In the genomic region with DNA sequence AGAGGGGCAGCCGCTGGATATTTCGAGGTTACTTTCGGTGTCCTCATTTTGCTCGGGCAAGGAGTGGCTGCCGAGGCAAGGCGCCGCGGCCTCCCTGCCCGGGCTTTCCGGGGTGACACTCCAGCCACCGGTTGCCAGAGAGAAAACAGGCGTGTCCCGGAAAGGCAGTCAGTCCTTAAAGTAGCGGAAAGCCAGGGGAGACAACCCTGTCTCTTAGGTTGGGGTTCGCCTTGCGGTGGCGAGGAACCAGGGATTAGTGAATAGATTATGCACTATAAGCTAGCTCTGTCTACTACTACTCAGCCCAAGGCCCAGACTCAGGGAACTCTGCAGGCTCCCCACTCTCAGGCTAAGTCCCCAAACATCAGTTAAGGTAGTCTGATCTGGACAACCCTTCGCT, we compare ENCODE assay signal across 8 mouse cellular contexts. TPM values are rescaled to one million over a fixed set of nuclear protein-coding genes. Genes with fewer than 3 reads are reported as not detected.
DNase-seq lines count a peak whose midpoint lies in the region; ATAC-seq lines count a peak whose summit lies in the region.
"Not testable (repeated sequence)": the region's sequence is repeated elsewhere in the genome, so short reads cannot be mapped to it uniquely, and the experiment has no call there.
"Had no signal": no experiment of that assay in that cellular context is flagged by ENCODE, and none has a peak within 500 bp of the region (broad histone marks: within the 10 kb centered on the region; RNA-seq: fewer than 3 reads in every experiment).

No protein-coding gene starts in this region.

- not testable (repeated sequence) for H3K4me1 ChIP-seq in embryonic facial prominence, embryonic 14.5 days (ENCODE audit: control insufficient read depth, insufficient read depth, low read length); hindbrain, embryonic 12.5 days; kidney, embryonic 14.5 days (ENCODE audit: control insufficient read depth, insufficient read depth, low read length); liver, embryonic 13.5 days (replicated peaks); neural tube, embryonic 13.5 days (replicated peaks)

- not testable (repeated sequence) for H3K4me3 ChIP-seq in embryonic facial prominence, embryonic 14.5 days (ENCODE audit: low read depth, low read length); hindbrain, embryonic 12.5 days; kidney, embryonic 14.5 days (ENCODE audit: low read length); liver, embryonic 13.5 days (replicated peaks); neural tube, embryonic 13.5 days

- DNase-seq in embryonic facial prominence, embryonic 14.5 days (ENCODE audit: low spot score); liver, embryonic 13.5 days: not testable (repeated sequence)

- WGBS in embryonic facial prominence, embryonic 14.5 days: no CpG with 5 or more reads among the region's 18 CpGs
- no CpG with 5 or more reads among the region's 18 CpGs for WGBS in hindbrain, embryonic 12.5 days
- WGBS in kidney, embryonic 14.5 days: no CpG with 5 or more reads among the region's 18 CpGs
- no CpG with 5 or more reads among the region's 18 CpGs for WGBS in liver, embryonic 13.5 days (ENCODE audit: insufficient replicate concordance)
- WGBS in neural tube, embryonic 13.5 days: no CpG with 5 or more reads among the region's 18 CpGs

- not testable (repeated sequence) for H3K4me2 ChIP-seq in embryonic facial prominence, embryonic 14.5 days (ENCODE audit: low read depth, low read length); hindbrain, embryonic 12.5 days (replicated peaks); kidney, embryonic 14.5 days (replicated peaks; ENCODE audit: low read depth, low read length); liver, embryonic 13.5 days; neural tube, embryonic 13.5 days

- not testable (repeated sequence) for H3K9me3 ChIP-seq in embryonic facial prominence, embryonic 14.5 days (ENCODE audit: control insufficient read depth, low read length); hindbrain, embryonic 12.5 days (replicated peaks); kidney, embryonic 14.5 days (ENCODE audit: control insufficient read depth, low read length); liver, embryonic 13.5 days (replicated peaks); neural tube, embryonic 13.5 days

- ATAC-seq in embryonic facial prominence, embryonic 14.5 days (ENCODE audit: low read depth): peak; percentile 56
- peak; percentile 66 for ATAC-seq in frontal cortex, adult (ENCODE audit: low TSS enrichment)
- peak; percentile 55 for ATAC-seq in hindbrain, embryonic 12.5 days (ENCODE audit: low FRiP score)
- peak; percentile 50; the same call in 1 of the 2 replicates for ATAC-seq in kidney, embryonic 14.5 days (ENCODE audit: low FRiP score, low TSS enrichment)
- peak; percentile 80 for ATAC-seq in liver, embryonic 13.5 days (ENCODE audit: low read depth)
- peak; percentile 75 for ATAC-seq in megakaryocyte-erythroid progenitor cell, adult 5-6 weeks (replicated peaks; ENCODE audit: low FRiP score, low TSS enrichment, poor library complexity, severe bottlenecking)
- peak; percentile 68 for ATAC-seq in neural tube, embryonic 13.5 days (ENCODE audit: low read depth)

- not testable (repeated sequence) for H3K9ac ChIP-seq in embryonic facial prominence, embryonic 14.5 days (ENCODE audit: low read depth, low read length); hindbrain, embryonic 12.5 days; kidney, embryonic 14.5 days (ENCODE audit: low read depth, low read length); liver, embryonic 13.5 days; neural tube, embryonic 13.5 days

- H3K36me3 ChIP-seq in embryonic facial prominence, embryonic 14.5 days (ENCODE audit: control insufficient read depth, insufficient read depth, low read length); hindbrain, embryonic 12.5 days; kidney, embryonic 14.5 days (ENCODE audit: control insufficient read depth, insufficient read depth, low read length); liver, embryonic 13.5 days; neural tube, embryonic 13.5 days: not testable (repeated sequence)

- not testable (repeated sequence) for H3K27ac ChIP-seq in embryonic facial prominence, embryonic 14.5 days (replicated peaks; ENCODE audit: low read depth, low read length); hindbrain, embryonic 12.5 days; kidney, embryonic 14.5 days (ENCODE audit: low read depth, low read length); liver, embryonic 13.5 days; neural tube, embryonic 13.5 days (replicated peaks)

- H3K27me3 ChIP-seq in embryonic facial prominence, embryonic 14.5 days (replicated peaks; ENCODE audit: control insufficient read depth, insufficient read depth, low read length); hindbrain, embryonic 12.5 days; kidney, embryonic 14.5 days (ENCODE audit: control insufficient read depth, insufficient read depth, low read length); liver, embryonic 13.5 days; neural tube, embryonic 13.5 days: not testable (repeated sequence)

RNA-seq across cellular contexts. Expression of gene 1700047I17Rik2, which starts 0.4 kb away (rescaled TPM):
- not detected in 2 replicates for polyA plus RNA-seq in embryonic facial prominence, embryonic 14.5 days (2014; fragmentation: Nextera tagmentation; extraction: Ambion mirVana)
- 0.09 and 3.7 TPM in 2 replicates for polyA plus RNA-seq in hindbrain, embryonic 12.5 days (2016; fragmentation: Nextera tagmentation; extraction: Ambion mirVana)
- 2.3 and 3.8 TPM in 2 replicates for polyA plus RNA-seq in kidney, embryonic 14.5 days (2014; fragmentation: Nextera tagmentation; extraction: Ambion mirVana)
- not detected in 2 replicates for polyA plus RNA-seq in liver, embryonic 13.5 days (2015; fragmentation: Nextera tagmentation; extraction: Ambion mirVana)
- 9.7 and 11.2 TPM in 2 replicates for total RNA-seq in megakaryocyte-erythroid progenitor cell, adult 5-6 weeks (2014; fragmentation: Nextera tagmentation)
- total RNA-seq in megakaryocyte-erythroid progenitor cell, adult 5-6 weeks (2017): 4.9 TPM in 1 of 2 replicates, not detected in the other
- not detected in 2 replicates for polyA plus RNA-seq in neural tube, embryonic 13.5 days (2015; fragmentation: Nextera tagmentation; extraction: Ambion mirVana)
- polyA plus RNA-seq: brain, embryonic 14.5 days had no signal

RNA-seq across cellular contexts. Expression of gene Srp54c, which starts 30.2 kb away (rescaled TPM):
- polyA plus RNA-seq in embryonic facial prominence, embryonic 14.5 days (2014; fragmentation: Nextera tagmentation; extraction: Ambion mirVana): 87.1 and 88.6 TPM in 2 replicates
- 71.0 and 84.8 TPM in 2 replicates for polyA plus RNA-seq in hindbrain, embryonic 12.5 days (2016; fragmentation: Nextera tagmentation; extraction: Ambion mirVana)
- polyA plus RNA-seq in kidney, embryonic 14.5 days (2014; fragmentation: Nextera tagmentation; extraction: Ambion mirVana): 62.8 and 71.1 TPM in 2 replicates
- 40.8 and 57.3 TPM in 2 replicates for polyA plus RNA-seq in liver, embryonic 13.5 days (2015; fragmentation: Nextera tagmentation; extraction: Ambion mirVana)
- 19.0 and 33.7 TPM in 2 replicates for total RNA-seq in megakaryocyte-erythroid progenitor cell, adult 5-6 weeks (2014; fragmentation: Nextera tagmentation)
- 109 and 117 TPM in 2 replicates for total RNA-seq in megakaryocyte-erythroid progenitor cell, adult 5-6 weeks (2017)
- 83.2 and 88.1 TPM in 2 replicates for polyA plus RNA-seq in neural tube, embryonic 13.5 days (2015; fragmentation: Nextera tagmentation; extraction: Ambion mirVana)

RNA-seq across cellular contexts. Expression of gene Srp54b, which starts 44.9 kb away (rescaled TPM):
- 63.4 and 72.9 TPM in 2 replicates for polyA plus RNA-seq in embryonic facial prominence, embryonic 14.5 days (2014; fragmentation: Nextera tagmentation; extraction: Ambion mirVana)
- 59.5 and 65.2 TPM in 2 replicates for polyA plus RNA-seq in hindbrain, embryonic 12.5 days (2016; fragmentation: Nextera tagmentation; extraction: Ambion mirVana)
- polyA plus RNA-seq in kidney, embryonic 14.5 days (2014; fragmentation: Nextera tagmentation; extraction: Ambion mirVana): 51.5 and 56.7 TPM in 2 replicates
- polyA plus RNA-seq in liver, embryonic 13.5 days (2015; fragmentation: Nextera tagmentation; extraction: Ambion mirVana): 35.6 and 39.9 TPM in 2 replicates
- 18.3 and 26.0 TPM in 2 replicates for total RNA-seq in megakaryocyte-erythroid progenitor cell, adult 5-6 weeks (2014; fragmentation: Nextera tagmentation)
- total RNA-seq in megakaryocyte-erythroid progenitor cell, adult 5-6 weeks (2017): 51.0 and 107 TPM in 2 replicates
- polyA plus RNA-seq in neural tube, embryonic 13.5 days (2015; fragmentation: Nextera tagmentation; extraction: Ambion mirVana): 65.0 and 67.9 TPM in 2 replicates
